Mouse (Mus musculus) liver, adult (tissue): ENCODE measurements around the gene Clec4g.
A peak's percentile ranks its signal among the peaks of the same experiment; 100 is the strongest.

Experiments
- GATA4 ChIP-seq: IDR thresholded peaks from 2 replicates; pipeline ENCODE4 v1.6.1; 2014; ENCODE audit warnings: mild to moderate bottlenecking, low read length; ENCODE audit not compliant: insufficient replicate concordance

The Clec4g gene

GRCm38 (mm10) chr8:3720551-3720950 lies at the start of gene Clec4g:
Gene Clec4g (minus strand): TSS chr8:3720651.
- peak; percentile 46; the same call in 1 of the 2 replicates for TF ChIP-seq GATA4

DNA sequence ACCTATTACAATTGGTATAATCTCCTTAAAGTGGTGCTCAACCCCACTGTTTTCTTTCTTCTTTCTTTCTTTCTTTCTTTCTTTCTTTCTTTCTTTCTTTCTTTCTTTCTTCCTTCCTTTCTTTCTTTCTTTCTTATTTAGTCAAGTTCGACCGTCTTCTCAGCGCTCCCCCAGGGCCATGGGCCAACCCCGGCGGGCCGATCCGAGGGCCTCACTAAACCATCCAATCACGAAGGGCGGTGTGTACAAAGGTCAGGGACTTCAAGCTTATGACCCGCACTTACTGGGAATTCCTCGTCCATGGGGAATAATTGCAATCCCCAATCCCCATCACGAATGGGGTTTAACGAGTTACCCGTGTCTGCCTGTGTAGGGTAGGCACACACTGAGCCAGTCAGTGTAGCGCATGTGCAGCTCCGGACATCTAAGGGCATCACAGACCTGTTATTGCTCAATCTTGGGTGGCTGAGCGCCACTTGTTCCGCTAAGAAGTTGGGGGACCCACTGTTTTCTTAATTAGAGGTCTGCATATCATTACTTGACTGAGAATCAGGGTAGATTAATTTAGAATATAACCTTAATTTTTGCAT lies 33.9 kb upstream of the Clec4g start:
- TF ChIP-seq GATA4, result no peak

GRCm38 (mm10) chr8:3748761-3749160 lies 28.3 kb upstream of the Clec4g start, which contains the start of gene Cd209a:
Gene Cd209a (minus strand): TSS chr8:3748984.
- no peak for TF ChIP-seq GATA4

DNA sequence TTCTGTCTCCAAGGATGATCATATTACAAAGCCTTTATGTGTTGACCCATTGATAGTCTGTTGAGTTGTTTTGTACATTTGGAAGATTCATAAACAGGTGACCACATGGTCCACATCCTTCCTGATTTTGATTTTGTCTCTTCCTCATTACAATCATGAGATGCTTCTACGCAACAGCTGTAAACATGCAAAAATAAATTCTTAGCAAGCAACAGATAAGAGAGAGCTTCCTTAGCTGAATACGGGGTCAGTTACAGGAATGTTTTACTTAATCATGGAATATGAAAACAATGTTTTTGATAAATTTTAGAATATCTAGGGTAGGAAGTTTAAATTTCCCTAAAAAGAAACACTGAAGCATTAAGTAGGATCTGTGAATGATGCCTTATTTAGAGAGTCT lies 16.5 kb upstream of the Clec4g start:
- TF ChIP-seq GATA4, result peak; percentile 57; the same call in 1 of the 2 replicates

DNA sequence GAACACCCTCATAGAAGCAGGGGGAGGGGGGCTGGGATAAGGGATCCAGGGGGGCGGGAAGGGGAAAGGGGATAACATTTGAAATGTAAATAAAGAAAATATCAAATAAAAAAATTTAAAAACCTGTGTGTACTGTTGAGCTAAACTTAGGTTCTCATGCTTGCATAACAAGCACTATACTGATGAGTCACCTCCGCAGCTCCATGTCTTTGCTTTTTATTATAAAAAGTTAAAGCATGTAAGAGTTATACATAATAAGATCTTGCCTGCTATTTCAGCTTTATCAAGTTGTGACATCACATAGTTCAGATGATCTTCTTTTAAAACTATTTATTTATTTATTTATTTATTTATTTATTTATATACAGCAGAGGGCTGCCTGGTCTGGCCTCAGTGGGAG lies 15.1 kb upstream of the Clec4g start:
- TF ChIP-seq GATA4, result no peak

GRCm38 (mm10) chr8:3734084-3734483 lies 13.6 kb upstream of the Clec4g start:
- TF ChIP-seq GATA4, result no peak

DNA sequence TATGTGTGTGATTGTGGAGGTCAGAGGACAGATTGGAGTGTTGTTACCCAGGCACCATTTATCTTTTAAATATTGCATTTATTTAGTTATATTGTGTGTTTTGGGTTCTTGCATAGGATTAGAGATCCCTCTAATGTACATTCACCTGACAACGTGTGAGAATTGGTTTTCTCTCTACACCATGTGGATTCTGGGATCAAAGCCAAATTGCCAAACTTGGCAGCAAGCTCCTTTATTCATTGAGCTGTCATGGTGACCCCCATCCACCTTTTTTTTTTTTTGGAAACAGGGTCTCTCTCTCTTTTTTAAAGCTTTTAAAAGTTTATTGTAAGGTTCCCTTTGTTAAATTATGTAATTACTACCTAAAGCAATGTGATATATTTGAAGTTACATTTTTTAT lies 590 bp upstream of the Clec4g start:
- TF ChIP-seq GATA4, result no peak

DNA sequence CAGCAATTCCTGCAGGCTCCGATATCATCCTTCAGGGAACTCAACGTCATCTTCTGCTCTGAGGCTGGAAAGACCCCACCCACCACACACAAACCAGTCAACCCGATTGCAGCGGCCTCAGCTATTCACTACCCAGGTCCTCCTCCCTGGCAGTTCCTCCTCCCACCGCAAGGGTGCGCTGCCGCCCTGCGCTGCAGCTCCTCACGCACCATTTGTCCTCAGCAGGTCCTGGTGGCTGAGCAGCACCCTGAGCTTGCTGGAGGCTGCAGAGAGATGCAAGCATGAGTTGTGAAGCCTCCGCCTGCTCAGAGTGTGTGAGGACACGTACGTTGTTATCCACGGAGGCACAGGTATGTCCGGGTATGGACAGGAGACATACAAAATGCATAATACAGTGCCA lies 1.9 kb downstream of the Clec4g start:
- TF ChIP-seq GATA4, result peak; percentile 23; the same call in 1 of the 2 replicates

DNA sequence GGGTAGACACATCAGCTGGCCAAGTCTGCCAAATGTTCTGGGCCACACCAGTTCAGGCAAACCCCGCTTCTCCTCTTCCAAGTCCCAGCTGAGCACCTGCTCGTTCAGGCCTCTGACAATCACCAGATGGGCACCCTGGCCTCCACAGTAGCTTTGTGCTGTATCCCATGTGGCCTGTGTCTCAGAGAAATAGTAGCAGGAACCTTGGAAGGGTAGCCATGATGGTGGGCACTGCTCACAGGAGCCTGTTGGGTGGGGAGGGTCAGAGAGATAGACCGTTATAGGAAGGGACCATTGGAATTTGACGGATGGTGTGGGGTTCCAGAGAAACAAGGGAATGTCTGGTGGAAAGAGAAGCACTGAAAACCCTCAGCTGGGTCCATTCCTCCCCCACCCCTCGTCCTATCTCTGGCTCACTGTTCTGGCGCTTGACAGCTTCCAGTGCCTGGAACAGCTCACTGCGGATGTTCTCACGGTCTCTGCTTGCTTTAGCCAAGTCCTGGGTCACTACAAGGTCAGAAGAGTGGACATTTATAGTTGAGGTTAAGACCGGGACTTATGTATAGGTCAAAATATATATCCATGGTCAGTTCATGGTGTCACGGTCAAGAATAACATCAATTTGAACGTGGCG lies 3.0 kb downstream of the Clec4g start:
- TF ChIP-seq GATA4, result peak; percentile 85

DNA sequence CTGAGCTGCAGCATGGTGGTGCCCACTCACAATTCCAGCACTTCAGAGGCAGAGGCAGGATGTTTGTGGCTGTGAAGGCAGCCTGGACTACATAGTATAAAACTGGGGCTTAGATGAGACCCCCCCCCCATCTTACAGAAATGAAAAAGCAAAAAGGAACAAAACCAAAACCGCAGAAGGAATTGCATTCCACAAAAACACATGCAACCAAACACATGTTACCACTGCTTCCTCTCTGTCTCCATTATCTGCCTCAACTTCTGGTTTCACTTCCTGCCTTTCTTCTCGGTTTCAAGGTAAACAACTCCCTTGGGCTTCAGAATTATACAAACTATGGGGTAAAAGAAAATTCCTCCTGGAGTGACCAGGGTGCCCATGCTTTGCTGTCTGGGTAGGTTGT lies 8.8 kb downstream of the Clec4g start:
- peak; percentile 78 for TF ChIP-seq GATA4

GRCm38 (mm10) chr8:3710312-3710711 lies 10.1 kb downstream of the Clec4g start:
- no peak for TF ChIP-seq GATA4

DNA sequence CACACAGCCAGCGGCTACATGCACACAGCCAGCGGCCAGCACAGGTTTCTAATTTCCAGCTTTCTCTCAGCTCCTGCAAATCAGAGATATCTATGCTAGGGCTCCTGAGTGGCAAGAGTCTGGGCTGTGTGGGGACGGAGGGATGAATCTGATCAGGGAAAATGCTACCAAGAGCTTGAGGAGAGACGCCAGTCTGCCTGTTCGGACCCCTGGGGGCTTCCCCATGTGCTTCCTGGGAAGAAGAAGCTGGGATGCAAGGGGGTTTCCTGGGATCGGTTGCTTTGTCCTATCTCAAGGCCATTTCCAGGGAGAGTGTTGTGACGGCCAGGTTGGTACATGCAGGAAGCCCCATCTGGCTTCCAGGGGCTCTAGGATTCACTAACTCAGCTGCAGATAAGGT lies 12.8 kb downstream of the Clec4g start:
- peak; percentile 77 for TF ChIP-seq GATA4

- no peak for TF ChIP-seq GATA4
Measured at GRCm38 (mm10) chr8:3705711-3706110, 14.7 kb downstream of the Clec4g start.

GRCm38 (mm10) chr8:3701491-3701890 lies 19.0 kb downstream of the Clec4g start:
- no peak for TF ChIP-seq GATA4

DNA sequence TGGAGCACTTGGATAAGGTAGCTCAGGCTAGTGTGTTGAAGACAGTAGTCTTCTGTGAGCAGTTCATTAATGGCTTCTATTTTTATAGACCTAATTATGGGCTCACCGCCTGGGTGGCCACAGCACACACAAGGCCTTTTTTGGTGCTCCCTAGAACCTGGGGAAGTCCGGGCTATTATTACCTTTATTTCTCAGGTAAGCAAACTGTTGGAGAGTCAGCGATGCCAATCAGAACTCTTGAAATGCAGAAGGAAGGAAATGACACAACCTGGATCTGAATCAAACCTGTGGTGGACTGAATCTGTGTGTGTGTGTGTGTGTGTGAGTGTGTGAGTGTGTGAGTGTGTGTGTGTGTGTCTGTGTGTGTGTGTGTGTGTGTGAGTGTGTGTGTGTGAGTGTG lies 26.3 kb downstream of the Clec4g start, which contains the start of gene Fcer2a:
Fcer2a (minus strand) TSS at position 55 of the 400 bp plus-strand sequence.
- no peak for TF ChIP-seq GATA4

DNA sequence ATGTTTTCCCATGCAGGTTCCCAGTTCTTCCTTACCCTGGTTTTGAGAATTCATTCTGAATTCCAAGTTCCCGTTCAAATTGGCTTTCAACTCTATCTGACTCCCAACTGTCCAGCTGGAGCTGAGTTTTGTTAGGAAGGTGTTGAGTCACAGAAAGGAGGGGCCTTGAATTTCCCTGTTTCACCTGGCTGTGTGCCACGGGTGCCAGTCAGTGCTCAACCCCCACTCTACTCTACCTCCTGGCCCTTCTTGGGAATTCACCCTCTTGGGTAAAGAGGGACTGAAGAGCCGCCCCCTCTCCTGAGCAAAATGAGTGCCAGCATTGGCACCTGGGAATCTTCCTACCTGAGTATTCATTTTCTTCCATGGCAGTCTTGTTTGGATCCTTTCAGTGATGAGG lies 29.7 kb downstream of the Clec4g start:
- no peak for TF ChIP-seq GATA4

DNA sequence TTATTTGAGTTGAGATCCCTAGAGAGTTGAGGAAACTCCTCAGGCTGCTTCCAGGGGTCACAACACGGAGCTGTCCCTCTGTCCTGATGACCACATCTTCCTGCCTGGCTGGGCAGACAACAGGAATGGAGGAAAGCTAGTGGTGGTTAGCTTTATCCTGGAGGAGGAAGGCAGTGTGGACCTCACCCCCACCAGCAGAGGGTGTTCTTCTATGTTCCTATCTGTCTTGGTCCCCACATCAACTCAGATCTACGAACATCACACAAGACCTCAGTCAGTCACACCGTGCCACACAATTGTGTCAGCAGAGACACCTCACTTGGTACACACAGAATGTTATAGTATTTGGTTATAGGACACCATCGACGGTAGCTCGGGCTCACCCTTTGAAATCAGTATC lies 32.9 kb downstream of the Clec4g start:
- no peak for TF ChIP-seq GATA4
